Mouse (Mus musculus): ENCODE results near the gene Gpc5.

DNA sequence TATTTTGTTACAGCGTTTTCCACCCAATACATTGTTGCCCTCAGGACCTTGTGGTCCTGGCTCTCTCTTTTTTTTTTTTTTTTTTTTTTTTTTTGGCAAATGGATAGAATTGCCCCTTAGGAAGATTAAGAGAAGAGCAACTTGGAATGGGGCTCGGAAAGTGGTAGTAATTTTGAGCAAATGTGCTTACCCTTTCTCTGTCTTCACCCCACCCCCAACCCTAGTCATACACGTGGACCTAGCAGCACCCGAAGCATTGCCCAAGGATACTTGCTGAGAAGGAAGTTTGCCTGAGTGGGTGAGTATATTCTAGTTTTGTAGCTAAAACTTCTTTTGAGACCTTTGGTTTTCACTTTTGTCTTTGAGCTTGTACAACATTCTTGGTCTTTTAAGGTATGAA, 49.4 kb upstream of the Gpc5 start:
- TF ChIP-seq CTCF (IDR thresholded peaks at IDR 0.05; ENCODE audit: control insufficient read depth, insufficient read depth, insufficient replicate concordance, low read depth, low read length) (no peak), POLR2A (IDR thresholded peaks at IDR 0.05; ENCODE audit: control insufficient read depth, low read depth, low read length) (no peak)
